Mouse (Mus musculus) heart, postnatal 0 days (tissue): ENCODE results near the gene Rassf1. TPM values are rescaled to one million over a fixed set of nuclear protein-coding genes. Genes with fewer than 3 reads are reported as not detected.
A peak's percentile ranks its signal among the peaks of the same experiment; 100 is the strongest.
"Not testable (repeated sequence)": the region's sequence is repeated elsewhere in the genome, so short reads cannot be mapped to it uniquely, and the experiment has no call there.

Experiments
- ATAC-seq: fragments of 200-750 bp; cut with Nextera tagmentation; 2 replicates; pipeline ENCODE4 v1.8.0; 2017; ENCODE audit warnings: low read depth, moderate number of reproducible peaks, moderate library complexity; ENCODE audit not compliant: insufficient read depth
- DNase-seq: peaks from one replicate; pipeline ENCODE4 v3.0.0-alpha.2; 2016; ENCODE audit warnings: low spot score
- H3K27ac ChIP-seq: fragments of 300-500 bp; sonication (generic); 2 replicates; pipeline ENCODE4 v1.5.1; 2014; ENCODE audit warnings: low read depth, mild to moderate bottlenecking
- H3K27me3 ChIP-seq: fragments of 300-500 bp; sonication (generic); 2 replicates; pipeline ENCODE4 v1.6.1; 2014; ENCODE audit warnings: low read length, mixed read lengths; ENCODE audit not compliant: control insufficient read depth, insufficient read depth
- H3K36me3 ChIP-seq: fragments of 300-500 bp; sonication (generic); replicated peaks from 2 replicates; pipeline ENCODE4 v1.6.1; 2014; ENCODE audit warnings: low read length, mixed read lengths; ENCODE audit not compliant: control insufficient read depth, insufficient read depth
- H3K4me1 ChIP-seq: fragments of 300-500 bp; sonication (generic); 2 replicates; pipeline ENCODE4 v1.6.1; 2014; ENCODE audit warnings: antibody characterized with exemption; ENCODE audit not compliant: control insufficient read depth, insufficient read depth
- H3K4me2 ChIP-seq: fragments of 300-500 bp; sonication (generic); 2 replicates; pipeline ENCODE4 v1.6.1; 2014; ENCODE audit warnings: low read depth, mild to moderate bottlenecking, low read length, moderate library complexity
- H3K4me3 ChIP-seq: fragments of 300-500 bp; sonication (generic); 2 replicates; pipeline ENCODE4 v1.5.1; 2014; ENCODE audit warnings: low read depth, low read length
- H3K9ac ChIP-seq: fragments of 300-500 bp; sonication (generic); replicated peaks from 2 replicates; pipeline ENCODE4 v1.6.1; 2014; ENCODE audit warnings: low read depth, low read length, mixed read lengths
- H3K9me3 ChIP-seq: fragments of 300-500 bp; sonication (generic); replicated peaks from 2 replicates; pipeline ENCODE4 v1.6.1; 2016; ENCODE audit warnings: low read length; ENCODE audit not compliant: control insufficient read depth
- CTCF ChIP-seq: IDR thresholded peaks from 2 replicates; pipeline ENCODE4 v1.5.1; 2016; ENCODE audit warnings: antibody characterized with exemption, control low read depth, low read depth
- EP300 ChIP-seq: IDR thresholded peaks from 2 replicates; pipeline ENCODE4 v1.6.1; 2016; ENCODE audit warnings: antibody characterized with exemption, low read depth
- WGBS: fragments of 180-500 bp; shearing (Covaris S2); extraction: QIAGEN DNeasy Blood & Tissue Kit; methylation state at CpG from one replicate; pipeline ENCODE4 v1.1.7; 2014; 5-methylcytosine and 5-hydroxymethylcytosine counted together
- polyA plus RNA-seq: library from polyadenylated mRNA; unstranded; fragments of >200 nt; fragmentation: Nextera tagmentation; extraction: Ambion mirVana; gene quantifications from 2 replicates; pipeline ENCODE4 v1.2.1, GENCODE M21; 2015
- total RNA-seq: library from RNA; depleted of rRNA; stranded (reverse); fragments of >200 nt; gene quantifications from 2 replicates; pipeline ENCODE4 v1.2.3, GENCODE M21; 2014; ENCODE audit warnings: low replicate concordance

The Rassf1 gene
- total and polyA plus RNA-seq, 2 experiments from 2014 or later, result 28.7 to 35.1 TPM

GRCm38 (mm10) chr9:107563029-107563581 lies 11.8 kb downstream of the Rassf1 start, which contains the start of gene Tusc2:
TSS of gene Tusc2 (plus strand) at chr9:107563255.
- H3K4me2 ChIP-seq, result peak within 1 kb of the TSS; percentile 83
- peak within 1 kb of the TSS; percentile 69 for H3K4me3 ChIP-seq
- H3K27me3 ChIP-seq, result no peaks in the 10 kb centered on the region
- peaks cover 14% of the 10 kb centered on the region for H3K4me1 ChIP-seq
- peaks cover 49% of the 10 kb centered on the region for H3K36me3 ChIP-seq
- H3K27ac ChIP-seq, result peak within 1 kb of the TSS; percentile 79
- peak within 1 kb of the TSS; percentile 69 for H3K9ac ChIP-seq
- DNase-seq (peak; percentile 97), ATAC-seq (peak; percentile 89)
- TF ChIP-seq EP300 (no peak), CTCF (no peak)
- H3K9me3 ChIP-seq, result no peaks in the 10 kb centered on the region
- WGBS, result 2% methylated on average over 41 of the region's 46 CpGs

- not testable (repeated sequence) for H3K9me3 ChIP-seq, H3K9ac ChIP-seq, ATAC-seq, H3K27me3 ChIP-seq, DNase-seq
- H3K36me3 ChIP-seq, result peaks cover 25% of the 10 kb centered on the region
- 52% methylated on average over 5 of the region's 5 CpGs for WGBS
- TF ChIP-seq CTCF, result peak; percentile 34
- H3K4me1 ChIP-seq, result peaks cover 21% of the 10 kb centered on the region
- H3K27ac ChIP-seq, result peak overlapping the region; percentile 90
- peak overlapping the region; percentile 26 for H3K4me2 ChIP-seq
- H3K4me3 ChIP-seq, result 0 out of 2 replicates have a peak overlapping the region, but pooled peaks have one; percentile 5
These were observed 14.2 kb downstream of the Rassf1 start for GRCm38 (mm10) chr9:107565556-107565955.

- Histone ChIP-seq H3K27ac (peak overlapping the region; percentile 90), H3K27me3 (no peaks in the 10 kb centered on the region), H3K9ac (no peak overlapping the region), H3K4me2 (peak overlapping the region; percentile 25; the same call in 1 of the 2 replicates), H3K9me3 (no peaks in the 10 kb centered on the region), H3K36me3 (peaks cover 19% of the 10 kb centered on the region), H3K4me1 (peaks cover 27% of the 10 kb centered on the region), H3K4me3 (0 out of 2 replicates have a peak overlapping the region, but pooled peaks have one; percentile 5)
- no peak for TF ChIP-seq EP300
- TF ChIP-seq CTCF, result peak; percentile 74
- 42% methylated on average over 15 of the region's 15 CpGs for WGBS
- DNase-seq, result no peak
- ATAC-seq, result no peak
These were observed 14.8 kb downstream of the Rassf1 start for GRCm38 (mm10) chr9:107566041-107566709.

DNA sequence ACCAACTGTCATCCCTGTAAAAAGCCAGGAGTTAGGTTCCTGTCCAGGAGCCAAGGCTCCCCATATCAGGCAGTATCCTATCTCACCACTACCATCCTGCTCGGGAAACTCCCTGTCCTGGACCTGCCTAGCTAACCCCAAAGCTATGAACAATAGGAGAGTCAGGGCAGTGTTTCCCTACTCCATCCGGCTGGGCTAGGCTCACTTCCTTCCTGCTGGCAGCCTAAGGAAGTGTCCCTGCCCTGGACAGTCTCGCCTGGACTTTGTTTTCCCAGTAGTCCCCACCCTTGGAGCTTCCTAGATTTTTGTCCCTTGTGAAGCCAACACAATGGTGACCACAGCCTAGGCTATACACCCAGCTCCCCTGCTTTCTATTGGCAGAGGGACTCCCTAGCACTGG lies 15.5 kb downstream of the Rassf1 start:
- Histone ChIP-seq H3K9ac (no peak overlapping the region), H3K9me3 (no peaks in the 10 kb centered on the region), H3K4me3 (no peak overlapping the region), H3K27ac (peak overlapping the region; percentile 90), H3K36me3 (peaks cover 19% of the 10 kb centered on the region), H3K27me3 (no peaks in the 10 kb centered on the region), H3K4me1 (peaks cover 29% of the 10 kb centered on the region), H3K4me2 (peak overlapping the region; percentile 76; the same call in 1 of the 2 replicates)
- TF ChIP-seq CTCF (no peak), EP300 (peak; percentile 90; the same call in 1 of the 2 replicates)
- DNase-seq (no peak), ATAC-seq (peak; percentile 42)
- WGBS, result 50% methylated on average over 3 of the region's 3 CpGs

DNA sequence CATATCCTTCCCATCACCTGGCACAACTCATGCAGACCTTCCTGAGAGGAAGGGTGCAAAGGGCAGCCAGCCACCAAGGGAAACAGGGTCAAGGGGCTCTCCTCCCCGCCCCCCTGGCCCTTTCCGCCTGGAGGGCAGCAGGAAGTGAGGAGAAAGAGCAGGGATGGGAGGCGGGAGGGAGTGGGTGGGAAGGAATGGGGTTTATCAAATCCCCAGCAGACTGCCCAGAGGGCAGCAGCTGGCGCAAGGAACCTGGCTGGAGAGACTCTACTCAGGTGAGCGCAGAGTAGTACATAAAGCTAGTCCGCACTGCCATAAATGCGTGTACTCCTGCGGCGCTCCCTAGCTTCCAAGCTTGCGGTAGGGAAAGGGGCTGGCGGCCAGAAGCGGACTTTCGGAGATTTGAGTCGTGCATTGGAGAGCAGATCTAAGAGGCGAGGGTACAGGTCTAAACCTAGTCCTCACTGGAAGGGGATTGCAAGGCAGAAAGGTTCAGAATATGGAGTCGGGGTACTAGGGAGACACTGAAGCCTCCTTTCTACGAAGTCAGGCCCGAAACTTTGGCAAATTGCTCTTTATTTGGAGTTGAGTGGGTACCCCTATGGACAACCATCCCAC lies 16.5 kb downstream of the Rassf1 start, which contains the start of gene Hyal2:
Gene Hyal2, plus strand, starts transcription at position 244 of the 618 bp plus-strand sequence.
- Histone ChIP-seq H3K4me1 (peaks cover 29% of the 10 kb centered on the region), H3K9me3 (no peaks in the 10 kb centered on the region), H3K4me2 (peak within 1 kb of the TSS; percentile 76), H3K36me3 (peaks cover 22% of the 10 kb centered on the region), H3K9ac (peak within 1 kb of the TSS; percentile 77), H3K4me3 (peak within 1 kb of the TSS; percentile 76), H3K27me3 (no peaks in the 10 kb centered on the region), H3K27ac (peak within 1 kb of the TSS; percentile 90)
- 21% methylated on average over 18 of the region's 18 CpGs for WGBS
- DNase-seq (no peak), ATAC-seq (no peak)
- TF ChIP-seq CTCF, result no peak
- no peak for TF ChIP-seq EP300
